Mouse (Mus musculus) kidney, postnatal 25 days (tissue): Measurements from ENCODE around the gene Cap2.

Experiments used
- DNase-seq, 2 experiments: peaks; one replicate each; pipeline ENCODE4 v3.0.0; 2021; ENCODE audit warnings: mixed read lengths in 2 of 2

Gene Cap2

GRCm38 (mm10) chr13:46501800-46502389, at the start of gene Cap2:
Cap2 (plus strand) TSS chr13:46501848.
- DNase-seq = peak; percentile 26 to 70

GRCm38 (mm10) chr13:46459546-46459945, 42.1 kb upstream of the Cap2 start:
- DNase-seq = no peak

GRCm38 (mm10) chr13:46462280-46462679, 39.4 kb upstream of the Cap2 start:
- DNase-seq = no peak

DNA sequence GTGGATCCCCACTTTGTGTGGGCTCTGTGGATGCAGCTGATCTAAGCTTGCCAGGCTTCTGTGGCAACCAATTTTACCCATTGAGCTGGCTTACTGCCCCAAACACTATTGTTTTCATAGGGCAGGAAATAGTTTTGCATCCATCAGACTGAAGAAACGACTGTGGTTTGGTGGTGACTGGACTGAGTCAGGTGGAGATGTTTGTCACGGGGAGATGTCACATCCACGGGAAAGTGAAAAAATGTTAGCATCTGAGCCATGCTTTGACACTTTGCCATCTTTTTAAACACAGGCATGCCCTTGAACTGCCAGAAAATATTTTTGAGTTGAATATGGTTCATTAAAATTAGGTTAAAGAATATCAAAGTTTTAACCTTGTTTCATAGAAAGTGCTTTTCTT, 37.9 kb upstream of the Cap2 start:
- no peak for DNase-seq

DNA sequence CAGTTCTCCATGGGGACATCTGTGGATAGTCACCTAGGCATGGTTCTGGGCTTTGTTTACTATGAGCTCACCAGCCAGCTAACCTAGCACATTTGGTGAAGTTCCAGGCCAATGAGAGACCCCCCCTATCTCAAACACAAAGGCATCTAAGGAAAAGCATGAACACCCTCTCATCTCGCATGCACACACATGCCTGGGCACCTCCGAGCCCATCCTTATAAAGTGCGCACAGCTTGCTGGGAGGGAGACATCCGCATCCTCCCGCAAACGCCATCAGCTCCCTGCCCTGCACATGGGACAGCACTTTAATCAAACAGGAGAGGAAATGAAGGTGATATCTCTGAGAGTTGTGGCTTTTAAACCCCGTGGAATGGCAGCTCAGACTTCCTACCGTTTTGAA, 33.4 kb upstream of the Cap2 start:
- DNase-seq = no peak

DNA sequence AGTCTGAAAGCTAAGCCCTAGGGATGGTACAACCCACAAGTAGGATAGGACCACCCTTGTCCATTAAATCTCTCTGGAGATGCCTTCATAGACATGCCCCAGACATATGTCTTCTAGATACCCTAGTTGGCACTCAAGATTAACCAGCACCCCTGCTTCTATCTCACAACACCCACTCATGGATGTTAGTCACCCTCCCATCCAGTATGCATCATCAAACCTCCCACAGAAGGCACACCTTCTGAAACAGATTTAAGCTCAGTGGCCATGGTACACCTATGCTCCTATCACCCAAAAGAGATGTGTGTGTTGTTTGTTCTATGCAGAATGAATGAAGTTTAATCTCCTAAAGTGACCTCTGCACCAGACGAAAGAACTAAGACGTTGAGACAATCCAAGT, 32.1 kb upstream of the Cap2 start:
- no peak for DNase-seq

GRCm38 (mm10) chr13:46481271-46481670, 20.4 kb upstream of the Cap2 start:
- DNase-seq = no peak

- no peak for DNase-seq
These were observed 16.0 kb upstream of the Cap2 start for GRCm38 (mm10) chr13:46485605-46486004.

DNA sequence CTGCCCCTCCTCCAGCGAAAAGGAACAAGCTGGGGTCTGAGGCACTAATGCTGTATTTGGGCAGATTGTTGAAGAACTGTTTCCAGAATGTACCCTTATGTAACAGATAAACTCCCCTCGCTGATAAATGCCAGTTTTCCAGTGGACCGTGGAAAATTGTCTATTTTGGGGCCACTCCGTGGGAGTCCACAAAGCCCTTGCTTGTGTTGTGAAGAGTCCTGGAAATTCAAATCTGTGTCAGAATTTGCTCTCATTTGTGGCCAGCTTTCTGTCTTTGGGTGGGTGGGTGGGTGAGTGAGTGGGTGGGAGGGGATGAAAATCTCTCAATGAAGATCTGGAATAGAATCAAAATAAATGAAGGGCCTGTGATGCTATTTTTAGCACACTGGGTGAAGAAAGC, 13.5 kb upstream of the Cap2 start:
- no peak for DNase-seq

- DNase-seq = no peak
These were observed 11.0 kb upstream of the Cap2 start for GRCm38 (mm10) chr13:46490644-46491043.

DNA sequence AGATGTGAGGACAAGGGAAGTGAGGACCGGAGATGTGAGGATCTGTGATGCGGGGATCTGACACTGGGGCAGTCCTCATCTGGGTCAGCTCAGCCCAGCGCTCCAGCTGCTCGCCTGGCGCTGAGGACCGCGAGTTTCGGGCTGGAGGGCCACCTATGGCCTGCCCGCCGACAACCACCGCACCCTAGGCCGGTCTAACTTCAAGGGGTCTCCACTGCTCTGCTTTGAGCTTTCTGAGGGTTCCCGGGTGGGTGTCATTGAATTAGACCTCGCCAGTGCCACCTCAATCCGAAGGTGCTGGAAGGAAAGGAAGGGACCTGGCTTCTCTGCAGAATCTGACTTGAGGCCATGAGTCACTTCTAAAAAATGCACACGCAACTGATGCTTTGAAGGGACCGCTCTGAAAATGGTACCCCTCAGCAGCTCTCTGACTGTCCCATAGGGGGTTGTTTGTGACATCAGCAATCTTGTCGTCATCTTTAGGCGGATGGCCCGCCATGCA, 793 bp downstream of the Cap2 start:
- DNase-seq = no peak

DNA sequence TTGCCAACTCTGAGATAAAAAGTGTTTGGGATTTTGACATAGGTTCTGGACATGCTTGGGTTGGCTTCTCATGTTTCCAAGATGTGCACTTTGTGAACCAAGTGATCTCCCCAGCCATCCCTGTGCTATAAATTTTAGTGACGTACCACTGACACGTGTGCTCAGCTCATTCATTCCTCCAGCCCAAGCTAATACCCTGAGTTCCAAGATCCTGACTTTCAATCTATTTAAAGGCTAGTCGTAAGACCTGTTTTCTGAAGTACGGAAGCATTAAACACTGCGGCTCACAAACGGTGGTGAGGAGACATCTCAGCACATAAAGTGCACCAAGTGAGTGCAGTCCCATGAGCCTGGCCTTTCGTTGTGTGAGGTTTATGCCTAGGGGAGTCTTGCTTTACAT, 6.3 kb downstream of the Cap2 start:
- DNase-seq = no peak

DNA sequence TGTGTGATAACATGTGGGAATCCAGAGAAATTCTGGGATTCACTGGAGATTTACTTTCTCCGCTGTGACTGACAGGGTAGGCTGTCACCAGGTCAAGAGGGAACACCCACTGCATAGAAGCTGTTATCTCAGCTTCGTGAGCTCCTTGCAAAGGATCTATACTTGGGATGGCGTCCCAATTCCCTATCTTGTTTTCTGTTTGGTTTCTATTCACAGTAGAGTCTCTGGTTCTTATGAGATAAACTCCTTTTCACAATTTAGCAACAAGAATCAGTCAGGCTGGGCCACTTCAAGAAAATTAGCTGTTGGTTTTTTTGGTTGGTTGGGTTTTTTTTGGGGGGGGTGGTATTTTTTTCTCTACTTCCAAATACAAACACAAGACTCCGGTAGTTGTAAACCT, 7.2 kb downstream of the Cap2 start:
- no peak for DNase-seq

GRCm38 (mm10) chr13:46510460-46510859, 8.8 kb downstream of the Cap2 start:
- DNase-seq = no peak

GRCm38 (mm10) chr13:46514484-46514883, 12.8 kb downstream of the Cap2 start:
- DNase-seq = no peak

DNA sequence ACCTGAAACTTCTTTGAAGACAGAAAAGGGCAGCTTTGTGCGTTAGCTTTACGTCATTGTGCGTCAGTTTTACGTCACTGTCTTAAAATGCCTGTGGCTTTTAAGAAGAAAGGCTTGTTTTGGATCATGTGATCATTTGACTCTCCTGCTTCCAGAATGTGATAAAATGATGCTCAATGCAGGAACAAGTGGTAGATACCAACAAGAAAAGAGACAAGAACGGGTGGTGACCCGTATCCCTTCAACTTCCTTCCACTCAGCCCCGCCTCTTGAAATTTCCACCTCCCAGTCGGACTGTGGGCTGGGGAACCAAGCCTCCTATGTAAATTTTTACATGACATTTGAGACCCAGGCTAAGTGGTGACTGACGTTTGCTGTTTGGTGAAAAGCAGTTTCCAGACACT, 13.5 kb downstream of the Cap2 start:
- no peak for DNase-seq

- DNase-seq = no peak
These were observed 13.9 kb downstream of the Cap2 start for GRCm38 (mm10) chr13:46515524-46515923.

DNA sequence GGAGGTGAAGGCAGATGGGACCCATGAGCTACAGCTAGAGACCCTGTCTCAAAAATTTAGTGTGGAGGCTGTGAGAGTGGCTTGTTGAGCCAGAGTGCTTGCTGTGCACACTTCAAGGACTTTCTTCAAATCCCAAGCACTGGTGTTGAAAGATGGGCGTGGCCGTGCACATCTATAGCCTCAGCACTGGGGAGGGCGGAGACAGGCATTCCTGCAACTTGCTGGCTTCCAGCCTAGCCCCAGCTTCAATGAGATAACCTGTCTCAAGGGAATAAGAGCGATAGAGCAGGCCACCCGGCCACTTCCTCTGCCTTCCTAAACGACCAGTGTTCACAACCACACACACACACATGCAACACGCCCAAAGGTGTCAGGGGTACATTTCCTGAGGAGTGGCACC, 14.5 kb downstream of the Cap2 start:
- no peak for DNase-seq

- no peak for DNase-seq
These were observed 15.6 kb downstream of the Cap2 start for GRCm38 (mm10) chr13:46517211-46517685.

DNA sequence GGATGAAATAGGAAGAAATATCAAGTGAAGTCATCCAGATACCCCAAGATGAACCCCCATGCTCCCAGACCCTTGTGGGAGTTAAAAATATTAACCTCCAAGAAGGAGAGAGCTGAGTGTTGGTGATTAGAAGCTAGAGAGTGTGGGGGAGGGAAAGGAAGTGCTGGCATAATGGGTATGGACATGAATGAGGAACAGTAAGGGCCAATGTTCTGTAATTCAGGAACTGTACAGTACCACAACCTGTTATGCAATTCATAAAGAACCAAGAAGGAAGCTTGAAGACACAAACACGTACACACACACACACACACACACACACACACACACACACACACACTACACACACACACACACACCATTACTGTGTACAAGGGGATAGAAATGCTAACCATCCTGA, 19.8 kb downstream of the Cap2 start:
- no peak for DNase-seq

DNA sequence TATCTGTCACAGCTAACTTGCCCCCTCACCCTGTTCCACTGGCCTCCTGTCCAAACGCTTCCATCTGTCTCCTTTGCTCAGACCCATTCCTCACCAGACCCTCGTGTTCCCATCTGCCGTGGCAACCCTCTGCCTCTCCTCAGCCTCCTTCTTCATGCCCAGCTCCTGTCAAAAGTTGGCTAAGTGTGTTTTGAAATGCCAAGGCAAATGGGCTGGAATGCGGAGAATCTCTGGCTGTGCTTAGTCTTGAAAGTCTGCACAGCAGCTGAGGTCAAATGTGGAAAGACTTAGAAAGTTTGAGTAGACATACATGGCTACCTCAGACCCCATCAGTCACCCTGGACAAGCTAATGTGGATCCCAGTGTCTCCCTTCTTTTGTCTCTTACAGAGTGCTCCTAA, 21.1 kb downstream of the Cap2 start:
- no peak for DNase-seq

- DNase-seq = no peak
These were observed 21.6 kb downstream of the Cap2 start for GRCm38 (mm10) chr13:46523235-46523634.

DNA sequence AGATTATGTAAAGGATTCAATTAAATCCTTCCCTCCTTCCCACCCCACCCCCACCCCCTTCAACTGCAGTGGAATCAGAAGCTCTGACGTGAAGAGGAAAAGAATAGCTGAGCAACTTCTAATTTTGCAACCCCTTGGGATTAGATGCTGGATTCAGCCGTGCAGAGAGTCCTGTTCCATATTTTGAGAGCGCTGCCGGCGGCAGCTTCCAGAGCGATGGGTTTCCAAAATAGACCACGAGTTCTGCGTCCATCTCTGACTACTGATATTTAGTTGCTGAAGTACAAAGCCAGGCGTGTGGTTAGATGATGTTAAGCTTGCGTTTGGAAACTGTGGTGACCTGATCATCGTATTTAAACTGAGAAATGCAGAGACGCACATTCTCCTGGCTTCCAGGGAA, 22.1 kb downstream of the Cap2 start:
- no peak for DNase-seq

DNA sequence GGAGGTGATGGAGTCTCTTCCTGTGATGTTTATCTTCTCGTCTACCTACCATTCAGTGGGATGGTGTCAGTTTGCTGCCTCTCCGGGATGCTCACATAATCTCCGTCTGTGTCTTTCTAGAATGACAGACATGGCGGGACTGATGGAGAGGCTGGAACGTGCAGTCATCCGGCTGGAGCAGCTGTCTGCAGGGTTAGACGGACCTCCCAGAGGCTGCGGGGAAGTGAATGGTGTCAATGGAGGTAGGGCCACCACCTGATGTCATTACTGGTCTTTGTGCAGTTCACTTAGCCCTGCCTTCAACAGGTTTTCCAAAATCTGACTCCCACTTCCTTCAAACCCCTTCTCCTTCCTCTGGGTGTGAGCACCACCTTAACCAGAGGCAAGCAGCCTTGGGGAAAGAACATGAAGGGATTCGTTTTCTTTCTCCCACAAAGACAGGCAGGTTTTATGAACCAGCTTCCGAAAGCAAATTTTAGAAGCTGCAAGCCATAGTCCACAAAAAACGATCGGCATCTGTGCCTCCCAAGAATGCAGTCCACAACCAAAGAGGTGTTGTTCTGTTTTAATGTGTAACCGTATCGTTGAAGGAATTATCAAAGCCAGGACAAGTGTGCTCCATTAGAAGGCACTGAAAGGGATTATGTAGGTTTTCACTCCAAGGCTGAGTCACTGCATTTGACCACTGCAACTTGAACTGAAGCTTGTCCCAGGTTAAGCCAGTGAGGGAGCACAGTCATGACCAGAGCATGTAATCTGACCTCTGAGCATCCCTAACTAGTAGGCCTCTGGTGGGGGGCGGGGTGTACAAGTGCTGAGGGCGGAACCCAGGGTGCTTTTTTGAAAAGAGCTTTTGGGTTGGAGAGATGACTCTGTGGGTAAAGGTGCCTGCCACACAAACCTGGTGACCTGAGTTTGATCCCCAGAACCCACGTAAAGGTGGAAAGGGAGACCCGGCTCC, 23.9 kb downstream of the Cap2 start:
- DNase-seq = no peak
